Mouse (Mus musculus): ENCODE data around the gene Bin2.

GRCm38 (mm10) chr15:100632323-100632722, 37.0 kb downstream of the Bin2 start:
- TF ChIP-seq CTCF (IDR thresholded peaks at IDR 0.05; ENCODE audit: borderline replicate concordance, control insufficient read depth, extremely low read depth, insufficient read depth, low read length, poor library complexity) (no peak), POLR2A (IDR thresholded peaks at IDR 0.05; ENCODE audit: control insufficient read depth, extremely low read depth, insufficient read depth, low read length, poor library complexity) (no peak)

Data from thymus, adult 2 months (tissue).